Mouse (Mus musculus) lung, adult 2 months (tissue): ENCODE results near the gene Cdh5. TPM values are rescaled to one million over a fixed set of nuclear protein-coding genes. Genes with fewer than 3 reads are reported as not detected.

Experiments
- DNase-seq: peaks from one replicate; pipeline ENCODE4 v3.0.0; 2022
- H3K4me1 ChIP-seq: fragments of 200-500 bp; 2 replicates; pipeline ENCODE4 v1.6.1; 2011; ENCODE audit warnings: low read length; ENCODE audit not compliant: control insufficient read depth, insufficient read depth
- H3K4me3 ChIP-seq: fragments of 200-500 bp; replicated peaks from 2 replicates; pipeline ENCODE3; 2011; ENCODE audit warnings: low read depth, mild to moderate bottlenecking, control low read depth, low read length; ENCODE audit errors: extremely low read depth
- CTCF ChIP-seq: fragments of 200-500 bp; IDR thresholded peaks from 2 replicates; pipeline ENCODE4 v1.5.1; 2011; ENCODE audit warnings: mild to moderate bottlenecking, low read length, control low read depth; ENCODE audit not compliant: insufficient read depth
- POLR2A ChIP-seq: fragments of 200-500 bp; IDR thresholded peaks from 2 replicates; pipeline ENCODE4 v1.6.1; 2011; ENCODE audit warnings: low read depth, mild to moderate bottlenecking, control low read depth, low read length, borderline replicate concordance; ENCODE audit errors: extremely low read depth
- WGBS: fragments of 180-500 bp; shearing (Covaris S2); methylation state at CpG from one replicate; pipeline ENCODE4 v1.1.7; 2018; 5-methylcytosine and 5-hydroxymethylcytosine counted together
- polyA plus RNA-seq: library from polyadenylated mRNA; depleted of rRNA; stranded (reverse); fragments of >200 nt; gene quantifications from 2 replicates; pipeline ENCODE4 v1.2.3, GENCODE M21; 2012; rRNA removed

Gene Cdh5
- polyA plus RNA-seq, 1 experiment: 566 TPM

DNA sequence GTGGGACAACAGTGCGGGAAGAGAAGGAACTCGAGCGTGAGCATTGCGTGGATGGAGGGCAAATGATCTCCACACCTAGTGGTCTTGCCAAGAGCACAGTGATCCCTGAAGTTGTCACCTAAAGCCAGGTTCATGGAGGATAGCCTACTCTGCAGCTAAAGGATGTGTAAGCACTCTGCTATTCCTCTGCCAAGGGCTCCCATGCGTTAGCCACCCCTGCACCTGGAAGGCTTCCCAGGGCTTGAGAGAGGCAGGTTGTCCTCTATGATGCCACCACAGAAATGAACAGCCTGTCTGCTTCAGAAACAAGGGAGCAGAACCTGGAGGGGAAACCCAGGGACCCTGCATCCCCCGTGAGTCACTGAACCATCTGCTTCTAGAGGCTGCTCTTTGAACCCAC, 86.2 kb downstream of the Cdh5 start:
- no peak for DNase-seq
- H3K4me3 ChIP-seq: no peak overlapping the region
- no peaks in the 10 kb centered on the region for H3K4me1 ChIP-seq
- no peak for TF ChIP-seq CTCF
- no peak for TF ChIP-seq POLR2A
- WGBS: 80% methylated on average over 6 of the region's 6 CpGs

GRCm38 (mm10) chr8:104188459-104188858, 87.0 kb downstream of the Cdh5 start:
- no peak for TF ChIP-seq POLR2A
- no peak for TF ChIP-seq CTCF
- WGBS: 50% methylated on average over 5 of the region's 5 CpGs
- Histone ChIP-seq H3K4me3 (no peak overlapping the region), H3K4me1 (no peaks in the 10 kb centered on the region)
- DNase-seq: no peak

GRCm38 (mm10) chr8:104190777-104191468, 89.5 kb downstream of the Cdh5 start:
- Histone ChIP-seq H3K4me1 (no peaks in the 10 kb centered on the region), H3K4me3 (no peak overlapping the region)
- no peak for DNase-seq
- TF ChIP-seq CTCF (no peak), POLR2A (no peak)
- WGBS: 74% methylated on average over 6 of the region's 6 CpGs

DNA sequence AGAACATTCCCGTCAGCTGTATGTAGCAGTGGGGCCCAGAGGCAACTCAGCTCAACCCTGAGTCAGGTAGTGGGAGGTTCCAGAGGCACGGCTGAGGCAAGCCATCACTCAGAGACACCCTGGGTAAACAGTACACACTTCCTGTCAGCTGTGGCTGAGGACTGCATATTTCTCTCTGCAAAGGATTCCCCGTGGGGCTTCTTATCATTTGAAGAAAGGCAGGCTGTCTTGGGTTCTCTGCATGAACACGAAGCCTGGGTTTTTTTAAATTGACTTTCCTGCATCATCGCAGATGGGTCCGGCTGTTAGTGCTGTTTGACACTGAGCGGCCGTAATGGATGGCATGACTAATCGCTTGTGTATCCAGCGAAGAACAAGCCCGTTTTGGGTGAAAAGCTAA, 90.1 kb downstream of the Cdh5 start:
- 22% methylated on average over 11 of the region's 11 CpGs for WGBS
- no peak for DNase-seq
- TF ChIP-seq CTCF (no peak), POLR2A (no peak)
- no peak overlapping the region for H3K4me3 ChIP-seq
- H3K4me1 ChIP-seq: no peaks in the 10 kb centered on the region

Other genes with a start within 250 kb of the Cdh5 start
- 0.62 and 1.3 TPM in 2 replicates for gene Bean1, start 68.8 kb downstream of the Cdh5 start, polyA plus RNA-seq
- gene Tk2, start 146.9 kb downstream of the Cdh5 start, polyA plus RNA-seq: 21.9 and 25.0 TPM in 2 replicates
- 6.1 and 9.5 TPM in 2 replicates for gene Cklf, start 149.2 kb downstream of the Cdh5 start, polyA plus RNA-seq
- gene Cmtm2a, start 191.6 kb downstream of the Cdh5 start, polyA plus RNA-seq: not detected in 2 replicates
- gene Gm45711, start 208.5 kb downstream of the Cdh5 start, polyA plus RNA-seq: not detected in 2 replicates
- gene Cmtm1, start 208.5 kb downstream of the Cdh5 start, polyA plus RNA-seq: not detected in 2 replicates
- gene Gm11020, start 219.9 kb downstream of the Cdh5 start, polyA plus RNA-seq: not detected in 2 replicates
- not detected in 2 replicates for gene Cmtm2b, start 220.6 kb downstream of the Cdh5 start, polyA plus RNA-seq
- gene Cmtm3, start 237.8 kb downstream of the Cdh5 start, polyA plus RNA-seq: 154 and 173 TPM in 2 replicates